Mouse (Mus musculus) ES-Bruce4 (cell line): ENCODE measurements around the gene Amdhd1. TPM values are rescaled to one million over a fixed set of nuclear protein-coding genes. Genes with fewer than 3 reads are reported as not detected.

Experiments used
- H3K27ac ChIP-seq: 2 replicates; pipeline ENCODE4 v1.5.1; 2012; ENCODE audit warnings: low read length, inconsistent platforms; ENCODE audit not compliant: insufficient read depth
- H3K27me3 ChIP-seq: 2 replicates; pipeline ENCODE4 v1.6.1; 2012; ENCODE audit warnings: mild to moderate bottlenecking, low read length, inconsistent platforms; ENCODE audit not compliant: control insufficient read depth, poor library complexity, insufficient read depth, severe bottlenecking
- H3K36me3 ChIP-seq: 2 replicates; pipeline ENCODE4 v1.6.1; 2012; ENCODE audit warnings: inconsistent platforms, mild to moderate bottlenecking, low read length, moderate library complexity; ENCODE audit not compliant: control insufficient read depth, poor library complexity, insufficient read depth, severe bottlenecking
- H3K4me1 ChIP-seq: one replicate; pipeline ENCODE4 v1.8.1; 2011; ENCODE audit warnings: low read length; ENCODE audit not compliant: control insufficient read depth, insufficient read depth
- H3K4me3 ChIP-seq: 2 replicates; pipeline ENCODE4 v1.5.1; 2011; ENCODE audit warnings: low read depth, mild to moderate bottlenecking, low read length
- H3K9ac ChIP-seq: 2 replicates; pipeline ENCODE4 v1.6.1; 2012; ENCODE audit warnings: low read depth, mild to moderate bottlenecking, inconsistent platforms; ENCODE audit not compliant: poor library complexity, severe bottlenecking
- H3K9me3 ChIP-seq: replicated peaks from 2 replicates; pipeline ENCODE4 v1.6.1; 2012; ENCODE audit warnings: mild to moderate bottlenecking, low read length, inconsistent platforms; ENCODE audit not compliant: control insufficient read depth, poor library complexity, insufficient read depth, severe bottlenecking
- CTCF ChIP-seq: IDR thresholded peaks from one replicate; pipeline ENCODE4 v1.8.1; 2011; ENCODE audit warnings: low read depth, low read length
- EP300 ChIP-seq: IDR thresholded peaks from 2 replicates; pipeline ENCODE4 v1.6.1; 2011; ENCODE audit warnings: low read depth, low read length; ENCODE audit not compliant: insufficient read depth
- POLR2A ChIP-seq: IDR thresholded peaks from one replicate; pipeline ENCODE4 v1.8.1; 2011; ENCODE audit warnings: low read length; ENCODE audit not compliant: insufficient read depth
- polyA plus RNA-seq: library from polyadenylated mRNA; stranded (reverse); fragments of >200 nt; gene quantifications from 2 replicates; pipeline ENCODE4 v1.2.4, GENCODE M21; 2011; ENCODE audit warnings: low read depth; ENCODE audit not compliant: missing spikeins, insufficient read depth, insufficient read length

The Amdhd1 gene
- polyA plus RNA-seq, 1 experiment = not detected

DNA sequence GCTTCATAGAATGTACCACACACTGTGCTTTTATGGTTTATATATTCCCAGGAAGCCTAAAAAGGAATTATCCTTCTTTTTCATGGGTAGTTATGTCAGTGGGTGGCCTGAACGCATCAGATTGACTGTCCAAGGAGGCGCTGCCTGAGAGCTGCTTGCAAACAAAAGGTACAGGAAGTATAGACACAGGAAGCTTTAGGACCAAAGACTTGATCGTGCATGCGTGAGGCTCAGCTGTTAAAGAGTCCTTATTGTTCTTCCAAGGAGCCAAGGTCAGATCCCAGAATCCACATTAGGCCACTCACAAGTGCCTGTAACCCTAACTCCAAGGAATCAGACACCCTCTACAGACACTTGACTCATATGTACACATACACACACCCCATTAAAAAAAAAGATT is 2.5 kb upstream of the Amdhd1 start:
- TF ChIP-seq EP300 (peak; percentile 67; the same call in 1 of the 2 replicates), POLR2A (no peak), CTCF (no peak)
- H3K9me3 ChIP-seq = no peaks in the 10 kb centered on the region
- no peak overlapping the region for H3K9ac ChIP-seq
- no peaks in the 10 kb centered on the region for H3K4me1 ChIP-seq
- no peak overlapping the region for H3K4me3 ChIP-seq
- no peak overlapping the region for H3K27ac ChIP-seq
- no peaks in the 10 kb centered on the region for H3K27me3 ChIP-seq
- H3K36me3 ChIP-seq = no peaks in the 10 kb centered on the region

DNA sequence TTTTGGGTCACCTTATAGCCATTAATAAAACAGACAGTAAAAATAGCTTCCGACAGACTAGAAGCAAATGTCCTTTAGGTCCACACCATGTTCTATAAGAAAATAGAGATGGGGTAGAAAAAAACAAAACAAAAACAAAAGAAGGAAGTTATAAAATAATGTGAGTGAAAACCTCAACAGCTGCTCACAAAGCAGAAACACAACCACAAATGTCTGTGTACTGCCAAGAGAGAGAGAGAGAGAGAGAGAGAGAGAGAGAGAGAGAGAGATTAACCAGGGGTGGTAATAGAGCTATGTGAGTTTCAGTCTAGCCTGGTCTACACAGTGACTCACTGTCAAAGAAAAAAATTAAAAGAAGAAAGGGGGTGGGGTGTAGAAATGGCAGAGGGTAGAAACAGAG is 1.8 kb upstream of the Amdhd1 start:
- Histone ChIP-seq H3K27ac (no peak overlapping the region), H3K27me3 (no peaks in the 10 kb centered on the region), H3K4me1 (no peaks in the 10 kb centered on the region), H3K9me3 (no peaks in the 10 kb centered on the region), H3K36me3 (no peaks in the 10 kb centered on the region), H3K4me3 (no peak overlapping the region), H3K9ac (no peak overlapping the region)
- TF ChIP-seq EP300 (no peak), CTCF (no peak)

GRCm38 (mm10) chr10:93540431-93541210 is 788 bp upstream of the Amdhd1 start, which contains the start of gene Ccdc38:
TSS of gene Ccdc38 (plus strand) at chr10:93540632.
- Histone ChIP-seq H3K9ac (no peak within 1 kb of the TSS), H3K4me1 (no peaks in the 10 kb centered on the region), H3K27me3 (no peaks in the 10 kb centered on the region), H3K9me3 (no peaks in the 10 kb centered on the region), H3K36me3 (no peaks in the 10 kb centered on the region), H3K4me3 (peak within 1 kb of the TSS; percentile 30), H3K27ac (no peak within 1 kb of the TSS)
- TF ChIP-seq POLR2A (no peak), EP300 (no peak), CTCF (no peak)

- no peak overlapping the region for H3K9ac ChIP-seq
- H3K27me3 ChIP-seq = no peaks in the 10 kb centered on the region
- TF ChIP-seq CTCF (no peak), POLR2A (no peak), EP300 (no peak)
- H3K4me3 ChIP-seq = no peak overlapping the region
- H3K36me3 ChIP-seq = no peaks in the 10 kb centered on the region
- no peak overlapping the region for H3K27ac ChIP-seq
- no peaks in the 10 kb centered on the region for H3K9me3 ChIP-seq
- H3K4me1 ChIP-seq = no peaks in the 10 kb centered on the region
Measured at GRCm38 (mm10) chr10:93538818-93539217, 1.0 kb downstream of the Amdhd1 start.

GRCm38 (mm10) chr10:93538287-93538686 is 1.5 kb downstream of the Amdhd1 start:
- Histone ChIP-seq H3K27ac (no peak overlapping the region), H3K27me3 (no peaks in the 10 kb centered on the region), H3K4me1 (no peaks in the 10 kb centered on the region), H3K9ac (no peak overlapping the region), H3K4me3 (no peak overlapping the region), H3K9me3 (no peaks in the 10 kb centered on the region), H3K36me3 (no peaks in the 10 kb centered on the region)
- TF ChIP-seq EP300 = no peak
- TF ChIP-seq POLR2A = no peak
- no peak for TF ChIP-seq CTCF

DNA sequence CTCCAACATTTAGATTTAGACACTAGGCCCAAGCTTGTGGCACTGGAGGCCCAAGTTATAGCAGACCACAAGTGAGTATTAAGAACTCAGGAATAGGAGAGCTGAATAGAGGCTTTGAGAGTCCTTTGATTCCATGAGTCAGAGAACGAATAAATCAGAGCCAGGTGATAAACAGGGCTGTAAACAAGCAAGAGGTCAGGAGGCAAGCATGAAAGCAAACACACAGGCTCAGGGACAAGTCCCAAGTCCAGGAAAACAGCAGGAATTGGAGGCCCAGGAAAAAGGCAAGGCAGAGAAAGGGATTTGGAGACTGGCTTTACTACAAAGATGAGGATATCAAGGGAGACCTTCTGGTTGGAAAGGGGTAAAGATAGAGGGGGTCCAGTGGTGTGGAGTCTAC is 14.5 kb downstream of the Amdhd1 start:
- Histone ChIP-seq H3K36me3 (no peaks in the 10 kb centered on the region), H3K9me3 (no peaks in the 10 kb centered on the region), H3K4me3 (no peak overlapping the region), H3K9ac (no peak overlapping the region), H3K27me3 (no peaks in the 10 kb centered on the region), H3K27ac (no peak overlapping the region), H3K4me1 (no peaks in the 10 kb centered on the region)
- TF ChIP-seq POLR2A (no peak), CTCF (no peak), EP300 (no peak)
